Mouse (Mus musculus) lung, postnatal 10 days (tissue): Measurements from ENCODE around the gene Tm9sf3.

Source experiments
- DNase-seq: peaks from one replicate; pipeline ENCODE4 v3.0.0; 2021

The Tm9sf3 gene

DNA sequence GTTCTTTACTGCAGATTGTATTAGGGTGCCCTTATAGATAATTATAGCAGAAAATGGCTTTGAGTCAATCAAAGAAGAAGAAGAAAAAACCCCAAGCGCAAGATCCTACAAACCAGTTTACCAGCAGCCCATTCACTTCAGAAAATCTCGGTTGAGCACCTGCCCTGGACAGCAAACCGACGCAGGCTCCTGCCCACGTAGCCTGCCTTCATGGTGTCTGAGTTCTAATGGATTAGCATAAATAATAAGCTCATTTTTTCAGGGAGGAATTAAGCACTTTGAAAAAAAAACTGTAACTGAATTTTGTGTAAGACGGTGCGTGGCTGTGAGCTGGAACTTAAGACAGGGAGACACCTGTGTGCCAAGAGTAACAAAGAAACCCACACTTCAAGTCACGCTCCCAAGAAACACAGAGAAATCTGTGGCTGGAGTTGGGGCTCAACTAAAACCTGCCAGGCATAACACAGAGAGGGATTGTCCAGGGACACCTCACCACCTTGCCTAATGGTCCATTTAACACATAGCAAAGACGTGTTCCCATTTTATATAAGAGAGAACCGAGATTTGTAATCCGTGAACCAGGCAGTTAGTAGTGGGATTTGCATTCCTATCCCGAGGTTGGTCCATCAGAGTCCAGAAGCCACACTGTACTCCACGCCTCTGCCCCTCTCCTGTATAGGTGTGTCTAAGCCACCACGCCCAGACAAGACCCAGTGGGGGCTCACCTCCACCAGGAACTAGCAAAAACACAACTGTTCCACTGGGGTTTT is 98.5 kb downstream of the Tm9sf3 start:
- DNase-seq: no peak

DNA sequence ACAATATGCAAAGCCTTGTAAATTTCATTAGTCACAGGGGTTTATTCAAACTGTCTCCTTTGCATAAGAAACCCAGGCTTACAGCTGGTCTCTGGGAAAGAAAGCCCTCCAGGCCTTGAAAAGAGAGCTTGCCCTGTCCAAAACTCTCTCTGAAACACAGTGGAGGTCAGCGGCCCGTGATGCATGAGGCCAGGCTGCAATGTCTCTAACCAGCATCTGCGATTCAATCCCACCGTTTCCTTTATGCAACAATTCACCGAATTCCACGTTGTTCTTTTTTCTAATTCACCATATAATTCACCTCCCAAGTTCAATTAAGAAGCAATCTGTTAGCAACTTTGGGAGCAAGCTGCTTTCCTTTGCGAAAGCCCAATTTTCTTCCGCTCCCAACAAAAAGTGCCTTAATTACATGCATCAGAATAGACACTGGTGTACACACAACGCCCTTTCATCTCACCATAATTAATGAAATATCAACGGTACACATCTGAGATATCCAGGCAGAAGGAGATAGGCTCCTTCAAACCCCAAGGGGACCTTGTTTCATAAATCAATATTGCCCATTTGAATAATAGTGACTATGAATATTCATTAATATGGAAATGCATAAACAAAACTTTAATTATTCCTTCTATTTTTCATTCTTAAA is 99.2 kb downstream of the Tm9sf3 start:
- DNase-seq: no peak
